Mouse (Mus musculus) MEL (cell line): ENCODE measurements around the gene Dgcr2. TPM values are rescaled to one million over a fixed set of nuclear protein-coding genes. Genes with fewer than 3 reads are reported as not detected.

ENCODE experiments used
- DNase-seq: peaks from one replicate; pipeline ENCODE4 v3.0.0; 2011; ENCODE audit warnings: low read depth, low spot score
- H3K27ac ChIP-seq: 2 replicates; pipeline ENCODE4 v1.5.1; 2012; ENCODE audit warnings: low read depth, mild to moderate bottlenecking, control low read depth, low read length, moderate library complexity; ENCODE audit not compliant: control insufficient read depth
- H3K27me3 ChIP-seq, 2 experiments: fragments of 150-350 bp in 1 of 2; sonication (generic) in 1 of 2; 2 replicates each; pipeline ENCODE4 v1.6.1; 2012; ENCODE audit warnings: low read length in 2 of 2, mild to moderate bottlenecking in 2 of 2, improper control_type of control experiment in 1 of 2, moderate library complexity in 1 of 2; ENCODE audit not compliant: insufficient read depth in 2 of 2, control insufficient read depth in 1 of 2
- H3K36me3 ChIP-seq, 2 experiments: 2 replicates each; pipeline ENCODE4 v1.6.1; 2012 to 2014; ENCODE audit warnings: low read length in 2 of 2, improper control_type of control experiment in 1 of 2, inconsistent platforms in 1 of 2, mild to moderate bottlenecking in 1 of 2; ENCODE audit not compliant: insufficient read depth in 2 of 2, control insufficient read depth in 1 of 2
- H3K4me1 ChIP-seq, 2 experiments: fragments of 150-350 bp in 1 of 2; sonication (generic) in 1 of 2; 2 replicates each; pipeline ENCODE4 v1.6.1; 2012; ENCODE audit warnings: low read length in 2 of 2, improper control_type of control experiment in 1 of 2, mild to moderate bottlenecking in 1 of 2; ENCODE audit not compliant: insufficient read depth in 2 of 2, control insufficient read depth in 1 of 2
- H3K4me3 ChIP-seq, 2 experiments: fragments of 150-350 bp in 1 of 2; sonication (generic) in 1 of 2; 2 replicates each; pipeline ENCODE4 v1.5.1; 2012; ENCODE audit warnings: low read depth in 2 of 2, low read length in 2 of 2, mild to moderate bottlenecking in 2 of 2, moderate library complexity in 2 of 2, control low read depth in 1 of 2, improper control_type of control experiment in 1 of 2; ENCODE audit not compliant: control insufficient read depth in 1 of 2, insufficient read depth in 1 of 2
- H3K79me2 ChIP-seq: 2 replicates; pipeline ENCODE4 v1.6.1; 2012; ENCODE audit warnings: mild to moderate bottlenecking, low read length, moderate library complexity; ENCODE audit not compliant: control insufficient read depth, poor library complexity, insufficient read depth
- H3K9ac ChIP-seq: 2 replicates; pipeline ENCODE4 v1.6.1; 2012; ENCODE audit warnings: low read depth, mild to moderate bottlenecking, control low read depth, low read length, moderate library complexity; ENCODE audit not compliant: control insufficient read depth, poor library complexity, severe bottlenecking
- H3K9me3 ChIP-seq: fragments of 150-350 bp; sonication (generic); replicated peaks from 2 replicates; pipeline ENCODE4 v1.6.1; 2012; ENCODE audit warnings: mild to moderate bottlenecking, low read length, improper control_type of control experiment, moderate library complexity; ENCODE audit not compliant: insufficient read depth
- BHLHE40 ChIP-seq: IDR thresholded peaks from 2 replicates; pipeline ENCODE4 v1.6.1; 2012; ENCODE audit warnings: low read depth, mild to moderate bottlenecking, inconsistent platforms, low read length, improper control_type of control experiment, borderline replicate concordance
- CHD1 ChIP-seq: IDR thresholded peaks from 2 replicates; pipeline ENCODE4 v1.6.1; 2012; ENCODE audit warnings: low read depth, mild to moderate bottlenecking, inconsistent platforms, low read length, improper control_type of control experiment
- CHD2 ChIP-seq: IDR thresholded peaks from 2 replicates; pipeline ENCODE4 v1.6.1; 2011; ENCODE audit warnings: low read length, improper control_type of control experiment
- CTCF ChIP-seq, 3 experiments: IDR thresholded peaks in 2 of 3; conservative IDR thresholded peaks in 1 of 3; 2 replicates each; pipeline ENCODE4 v1.5.1; 2011 to 2012; ENCODE audit warnings: low read length in 3 of 3, low read depth in 2 of 3, mild to moderate bottlenecking in 2 of 3, improper control_type of control experiment in 1 of 3, inconsistent platforms in 1 of 3, mixed read lengths in 1 of 3, moderate library complexity in 1 of 3; ENCODE audit not compliant: control insufficient read depth in 1 of 3, insufficient read depth in 1 of 3, poor library complexity in 1 of 3, severe bottlenecking in 1 of 3
- ELF1 ChIP-seq: IDR thresholded peaks from 2 replicates; pipeline ENCODE4 v1.6.1; 2014; ENCODE audit warnings: low read depth, mild to moderate bottlenecking, inconsistent platforms, low read length, improper control_type of control experiment, moderate library complexity
- EP300 ChIP-seq, 2 experiments: IDR thresholded peaks; 2 replicates each; pipeline ENCODE4 v1.6.1; 2011; ENCODE audit warnings: improper control_type of control experiment in 2 of 2, low read length in 2 of 2, low read depth in 1 of 2, mild to moderate bottlenecking in 1 of 2
- ETS1 ChIP-seq: IDR thresholded peaks from 2 replicates; pipeline ENCODE4 v1.6.1; 2012; ENCODE audit warnings: low read depth, mild to moderate bottlenecking, inconsistent platforms, low read length, improper control_type of control experiment, moderate library complexity
- GABPA ChIP-seq: IDR thresholded peaks from 2 replicates; pipeline ENCODE4 v1.6.1; 2012; ENCODE audit warnings: low read depth, mild to moderate bottlenecking, inconsistent platforms, low read length, improper control_type of control experiment, moderate library complexity
- GATA1 ChIP-seq: IDR thresholded peaks from 2 replicates; pipeline ENCODE4 v1.6.1; 2011; ENCODE audit warnings: low read depth, low read length, improper control_type of control experiment
- HCFC1 ChIP-seq: IDR thresholded peaks from 2 replicates; pipeline ENCODE4 v1.6.1; 2012; ENCODE audit warnings: low read depth, mild to moderate bottlenecking, inconsistent platforms, low read length, improper control_type of control experiment, moderate library complexity
- JUND ChIP-seq: IDR thresholded peaks from 2 replicates; pipeline ENCODE4 v1.6.1; 2011; ENCODE audit warnings: low read depth, mild to moderate bottlenecking, improper control_type of control experiment, low read length
- KAT2A ChIP-seq: conservative IDR thresholded peaks from 2 replicates; pipeline ENCODE4 v1.6.1; 2012; ENCODE audit warnings: low read depth, low read length, improper control_type of control experiment, inconsistent platforms
- MAFK ChIP-seq: IDR thresholded peaks from 2 replicates; pipeline ENCODE4 v1.6.1; 2011; ENCODE audit warnings: low read depth, mild to moderate bottlenecking, low read length, improper control_type of control experiment, borderline replicate concordance
- MAX ChIP-seq: IDR thresholded peaks from 2 replicates; pipeline ENCODE4 v1.6.1; 2011; ENCODE audit warnings: low read length, improper control_type of control experiment
- MEF2A ChIP-seq: IDR thresholded peaks from 2 replicates; pipeline ENCODE4 v1.6.1; 2014; ENCODE audit warnings: low read depth, mild to moderate bottlenecking, inconsistent platforms, low read length, improper control_type of control experiment; ENCODE audit not compliant: poor library complexity, insufficient replicate concordance, severe bottlenecking; ENCODE audit errors: extremely low read depth
- MXI1 ChIP-seq: IDR thresholded peaks from 2 replicates; pipeline ENCODE4 v1.6.1; 2011; ENCODE audit warnings: mild to moderate bottlenecking, low read depth, low read length, improper control_type of control experiment
- NRF1 ChIP-seq: IDR thresholded peaks from 2 replicates; pipeline ENCODE4 v1.6.1; 2014; ENCODE audit warnings: low read depth, mild to moderate bottlenecking, inconsistent platforms, low read length, improper control_type of control experiment, moderate library complexity; ENCODE audit not compliant: poor library complexity, insufficient read depth, severe bottlenecking
- POLR2A ChIP-seq, 2 experiments: IDR thresholded peaks; 2 replicates each; pipeline ENCODE4 v1.6.1; 2011 to 2012; ENCODE audit warnings: low read length in 2 of 2, mild to moderate bottlenecking in 2 of 2, control low read depth in 1 of 2, improper control_type of control experiment in 1 of 2, low read depth in 1 of 2, moderate library complexity in 1 of 2; ENCODE audit not compliant: control insufficient read depth in 1 of 2, insufficient read depth in 1 of 2, poor library complexity in 1 of 2
- POLR2AphosphoS2 ChIP-seq: IDR thresholded peaks from 2 replicates; pipeline ENCODE4 v1.6.1; 2011; ENCODE audit warnings: low read length, improper control_type of control experiment
- POLR2AphosphoS5 ChIP-seq: IDR thresholded peaks from 2 replicates; pipeline ENCODE4 v1.6.1; 2012; ENCODE audit warnings: low read depth, borderline replicate concordance, mild to moderate bottlenecking, inconsistent platforms, low read length, moderate library complexity, mixed read lengths
- RCOR1 ChIP-seq: IDR thresholded peaks from 2 replicates; pipeline ENCODE4 v1.6.1; 2012; ENCODE audit warnings: low read depth, mild to moderate bottlenecking, inconsistent platforms, low read length, improper control_type of control experiment
- SMC3 ChIP-seq: IDR thresholded peaks from 2 replicates; pipeline ENCODE4 v1.6.1; 2011; ENCODE audit warnings: low read depth, low read length, improper control_type of control experiment
- TAL1 ChIP-seq: IDR thresholded peaks from 2 replicates; pipeline ENCODE4 v1.6.1; 2012; ENCODE audit warnings: mild to moderate bottlenecking, inconsistent platforms, low read length, moderate library complexity, mixed read lengths
- TBP ChIP-seq: IDR thresholded peaks from 2 replicates; pipeline ENCODE4 v1.8.0; 2011; ENCODE audit warnings: low read depth, low read length, improper control_type of control experiment
- TCF12 ChIP-seq: IDR thresholded peaks from 2 replicates; pipeline ENCODE4 v1.6.1; 2014; ENCODE audit warnings: low read depth, mild to moderate bottlenecking, inconsistent platforms, low read length, improper control_type of control experiment, moderate library complexity
- USF1 ChIP-seq: IDR thresholded peaks from 2 replicates; pipeline ENCODE4 v1.6.1; 2014; ENCODE audit warnings: low read depth, mild to moderate bottlenecking, inconsistent platforms, low read length, improper control_type of control experiment, moderate library complexity
- USF2 ChIP-seq, 2 experiments: IDR thresholded peaks; 2 replicates each; pipeline ENCODE4 v1.6.1; 2011 to 2012; ENCODE audit warnings: improper control_type of control experiment in 2 of 2, low read length in 2 of 2, borderline replicate concordance in 1 of 2, inconsistent platforms in 1 of 2, low read depth in 1 of 2, mild to moderate bottlenecking in 1 of 2; ENCODE audit not compliant: insufficient read depth in 1 of 2
- ZC3H11A ChIP-seq: IDR thresholded peaks from 2 replicates; pipeline ENCODE4 v1.6.1; 2012; ENCODE audit warnings: low read depth, mild to moderate bottlenecking, inconsistent platforms, low read length, improper control_type of control experiment
- ZKSCAN1 ChIP-seq: IDR thresholded peaks from 2 replicates; pipeline ENCODE4 v1.6.1; 2012; ENCODE audit warnings: low read depth, mild to moderate bottlenecking, inconsistent platforms, low read length, improper control_type of control experiment, moderate library complexity
- polyA plus RNA-seq, 2 experiments: library from polyadenylated mRNA; stranded (reverse) in 1 of 2; unstranded in 1 of 2; fragments of >175 nt in 1 of 2; fragments of >200 nt in 1 of 2; gene quantifications; 2 replicates each; pipeline versions ENCODE4 v1.2.1 to v1.2.4; 2012; ENCODE audit warnings: low replicate concordance in 2 of 2, low read depth in 1 of 2; ENCODE audit not compliant: insufficient read length in 2 of 2, insufficient read depth in 1 of 2, missing spikeins in 1 of 2
- total RNA-seq: library from RNA; depleted of rRNA; stranded (reverse); fragments of 300-350 nt; gene quantifications from 2 replicates; pipeline ENCODE4 v1.2.3, GENCODE M21; 2012

The Dgcr2 gene
- total and polyA plus RNA-seq, 3 experiments, result 37.1 to 53.7 TPM; not detected in 1

DNA sequence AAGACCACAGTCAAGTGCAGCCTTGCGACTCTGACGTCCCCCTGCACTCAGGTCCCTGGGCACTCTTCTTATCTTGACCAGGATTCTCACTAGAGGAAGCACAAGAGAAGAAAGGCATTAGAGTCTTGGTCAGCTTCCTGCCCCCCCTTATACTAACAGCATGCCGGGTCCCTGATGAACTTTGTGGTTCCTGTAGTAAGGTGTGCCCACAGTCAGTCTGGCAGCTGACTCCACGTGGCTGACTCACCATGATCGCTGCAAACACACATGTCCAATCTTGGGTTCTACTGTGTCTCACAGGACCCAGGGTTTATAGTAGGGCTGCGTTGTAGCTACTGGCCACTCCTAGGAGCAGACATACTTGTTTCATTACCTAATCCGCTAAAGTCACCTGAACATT lies 39.8 kb upstream of the Dgcr2 start (continued):
- TF ChIP-seq NRF1 (no peak), GATA1 (peak; percentile 47; the same call in 1 of the 2 replicates), MEF2A (no peak), TAL1 (no peak), JUND (no peak), CHD1 (no peak)

DNA sequence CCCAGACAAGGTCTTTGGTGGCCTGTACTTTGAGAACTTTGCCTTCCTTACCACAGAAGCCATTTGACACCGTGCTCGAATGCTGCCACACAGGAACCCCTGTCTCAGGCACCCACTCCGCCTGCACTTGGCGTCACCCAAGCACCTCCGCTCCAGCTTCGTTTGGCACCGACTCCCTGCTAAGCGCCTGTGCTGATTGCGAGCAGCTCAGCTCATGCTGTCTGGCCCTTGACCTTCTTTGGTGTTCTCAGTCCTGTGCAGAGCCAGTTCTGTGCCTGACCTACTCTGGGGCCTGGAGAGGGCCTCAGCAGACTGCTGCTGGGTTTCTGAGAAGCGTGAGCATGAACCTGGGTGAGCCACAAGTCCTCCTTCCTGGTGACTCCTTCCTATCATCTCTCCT lies 38.4 kb upstream of the Dgcr2 start:
- Histone ChIP-seq H3K9me3 (no peaks in the 10 kb centered on the region), H3K4me3 (no peak overlapping the region), H3K36me3 (peaks cover 0 to 33% of the 10 kb centered on the region in 2 experiments; a peak in 2 of 4 replicates), H3K4me1 (peaks cover 31 to 41% of the 10 kb centered on the region in 2 experiments), H3K9ac (no peak overlapping the region), H3K27me3 (no peaks in the 10 kb centered on the region), H3K27ac (no peak overlapping the region), H3K79me2 (no peaks in the 10 kb centered on the region)
- DNase-seq, result no peak
- TF ChIP-seq KAT2A (no peak), ETS1 (no peak), TCF12 (no peak), EP300 (IDR thresholded peaks at IDR 0.05; ENCODE audit: low read depth in 1 of 2, low read length in 2 of 2) (no peak), POLR2AphosphoS2 (no peak), TBP (no peak), RCOR1 (no peak)

DNA sequence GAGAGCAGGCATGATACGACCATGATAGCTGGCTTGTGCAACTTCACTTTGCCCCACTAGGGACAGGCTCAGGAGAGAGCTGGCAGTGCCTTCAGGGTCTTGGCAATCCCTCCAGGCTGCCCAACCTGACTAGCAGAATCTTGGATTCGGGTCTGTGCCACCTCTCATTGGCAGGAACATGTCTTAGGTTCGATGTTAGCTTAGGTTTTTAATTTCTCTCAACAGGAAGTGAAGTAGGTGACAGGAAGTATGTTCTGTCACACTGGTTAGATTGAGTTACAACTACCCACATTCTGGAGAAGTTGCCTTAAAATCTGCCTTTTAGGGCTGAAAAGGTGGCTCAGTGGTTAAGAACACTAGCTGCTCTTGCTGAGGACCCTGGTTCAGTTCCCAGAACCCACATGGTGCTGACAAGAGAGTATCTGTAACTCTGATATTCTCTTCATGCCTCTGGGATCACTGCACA lies 36.1 kb upstream of the Dgcr2 start:
- Histone ChIP-seq H3K27ac (peak overlapping the region; percentile 92), H3K9ac (peak overlapping the region; percentile 59), H3K36me3 (peaks cover 0 to 33% of the 10 kb centered on the region in 2 experiments; a peak in 2 of 4 replicates), H3K4me1 (peaks cover 31 to 44% of the 10 kb centered on the region in 2 experiments), H3K4me3 (no peak overlapping the region; a peak in 1 of 4 replicates), H3K9me3 (no peaks in the 10 kb centered on the region), H3K79me2 (no peaks in the 10 kb centered on the region), H3K27me3 (no peaks in the 10 kb centered on the region)
- DNase-seq, result peak; percentile 72
- no peak for TF ChIP-seq ZC3H11A
- no peak for TF ChIP-seq POLR2AphosphoS5
- TF ChIP-seq GABPA, result no peak
- TF ChIP-seq POLR2A (IDR thresholded peaks at IDR 0.05; ENCODE audit: control insufficient read depth in 1 of 2, insufficient read depth in 1 of 2, low read depth in 1 of 2, low read length in 2 of 2, poor library complexity in 1 of 2), result peak in 1 of 2 experiments; percentile 42; a peak in 1 of 4 replicates
- no peak for TF ChIP-seq ZKSCAN1
- TF ChIP-seq CHD2, result no peak
- TF ChIP-seq MAFK, result no peak
- TF ChIP-seq TAL1, result no peak
- TF ChIP-seq GATA1, result no peak
- no peak for TF ChIP-seq USF2 (IDR thresholded peaks at IDR 0.05; ENCODE audit: borderline replicate concordance in 1 of 2, insufficient read depth in 1 of 2, low read depth in 1 of 2, low read length in 2 of 2)
- TF ChIP-seq BHLHE40, result no peak
- peak; percentile 63; the same call in 1 of the 2 replicates for TF ChIP-seq TBP
- peak; percentile 10; the same call in 1 of the 2 replicates for TF ChIP-seq TCF12
- no peak for TF ChIP-seq SMC3
- no peak for TF ChIP-seq USF1
- peak in 1 of 3 experiments; percentile 32; a peak in 2 of 6 replicates for TF ChIP-seq CTCF (IDR thresholded peaks at IDR 0.05 in 2 of 3, conservative IDR thresholded peaks at IDR 0.05 in 1 of 3; ENCODE audit: control insufficient read depth in 1 of 3, insufficient read depth in 1 of 3, low read depth in 2 of 3, low read length in 3 of 3, poor library complexity in 1 of 3, severe bottlenecking in 1 of 3)
- TF ChIP-seq MAX, result no peak; the same call in 1 of the 2 replicates
- TF ChIP-seq MXI1, result peak; percentile 34; the same call in 1 of the 2 replicates
- no peak for TF ChIP-seq HCFC1
- no peak for TF ChIP-seq NRF1
- peak; percentile 46; the same call in 1 of the 2 replicates for TF ChIP-seq POLR2AphosphoS2
- no peak for TF ChIP-seq ELF1
